Mouse (Mus musculus) left cerebral cortex, adult 8-10 months (tissue): ENCODE measurements at regions not wholly inside any gene's neighbourhood (a gene's known extent, or its start where the extent isn't known, plus 50 kb on each side); places are given as distances from the start of the nearest gene placed in this dataset.

ENCODE experiments used
- DNase-seq, 2 experiments: peaks; one replicate each; pipeline ENCODE4 v3.0.0; 2022; ENCODE audit warnings: low spot score in 2 of 2

GRCm38 (mm10) chr14:71359581-71359980 is 759.9 kb upstream of the Fam160b2 start:
- DNase-seq = no peak

GRCm38 (mm10) chr14:71338219-71338618 is 738.6 kb upstream of the Fam160b2 start:
- DNase-seq = peak in 1 of 2 experiments; percentile 89

DNA sequence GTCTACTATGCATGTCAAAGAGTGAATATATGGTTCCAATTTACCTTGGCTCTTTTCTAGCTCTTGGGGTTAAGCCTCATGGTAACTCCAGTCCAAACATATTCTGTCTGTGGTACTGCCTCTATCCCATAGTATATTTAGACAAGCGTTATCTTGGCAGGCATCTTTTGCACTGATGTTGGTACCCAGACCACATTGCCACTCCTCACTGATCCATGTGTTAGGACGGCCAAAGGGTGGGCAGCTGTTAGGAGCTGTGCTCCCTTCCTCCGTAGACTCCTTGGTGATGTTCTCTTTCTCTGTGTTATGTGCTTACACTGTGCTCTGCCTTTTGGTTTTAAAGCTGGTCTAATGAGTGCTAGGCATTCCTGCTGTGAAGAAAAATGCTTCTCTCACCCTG is 737.3 kb upstream of the Fam160b2 start:
- DNase-seq = no peak

- no peak for DNase-seq
Observed at GRCm38 (mm10) chr14:71334022-71334421, 734.4 kb upstream of the Fam160b2 start.

GRCm38 (mm10) chr14:71329862-71330630 is 730.4 kb upstream of the Fam160b2 start:
- peak in 1 of 2 experiments; percentile 33 for DNase-seq

GRCm38 (mm10) chr14:71327621-71328020 is 728.0 kb upstream of the Fam160b2 start:
- DNase-seq = no peak

DNA sequence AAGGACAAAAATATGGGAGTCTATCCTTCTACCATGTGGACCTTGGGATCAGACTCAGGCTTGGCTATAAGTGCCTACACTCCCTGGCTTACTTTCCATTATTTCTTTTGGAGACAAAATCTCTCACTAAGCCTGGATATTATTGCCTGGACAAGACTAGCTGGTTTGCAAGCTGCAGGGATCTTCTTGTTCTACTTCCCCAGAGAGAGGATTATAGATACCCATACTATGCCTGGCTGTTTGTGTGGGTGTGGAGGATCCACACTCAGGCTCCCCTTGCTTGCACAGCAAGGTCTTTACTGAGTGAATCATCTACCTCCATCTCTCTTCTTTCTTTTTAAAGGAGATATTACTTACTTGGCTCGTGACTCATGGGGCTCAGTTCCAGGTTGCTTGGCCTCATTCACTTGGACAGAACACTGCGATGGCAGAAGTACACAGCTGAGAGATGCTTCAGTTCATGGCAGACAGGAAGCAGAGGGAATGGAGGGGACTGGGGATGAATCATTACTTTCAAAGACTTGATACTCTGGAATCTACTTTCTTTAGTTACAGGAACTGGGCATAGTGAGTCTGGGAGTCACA is 727.0 kb upstream of the Fam160b2 start:
- peak in 1 of 2 experiments; percentile 22 for DNase-seq

- DNase-seq = no peak
Observed at GRCm38 (mm10) chr14:71315228-71315627, 715.6 kb upstream of the Fam160b2 start.

- DNase-seq = no peak
Observed at GRCm38 (mm10) chr14:71299755-71300154, 700.1 kb upstream of the Fam160b2 start.

DNA sequence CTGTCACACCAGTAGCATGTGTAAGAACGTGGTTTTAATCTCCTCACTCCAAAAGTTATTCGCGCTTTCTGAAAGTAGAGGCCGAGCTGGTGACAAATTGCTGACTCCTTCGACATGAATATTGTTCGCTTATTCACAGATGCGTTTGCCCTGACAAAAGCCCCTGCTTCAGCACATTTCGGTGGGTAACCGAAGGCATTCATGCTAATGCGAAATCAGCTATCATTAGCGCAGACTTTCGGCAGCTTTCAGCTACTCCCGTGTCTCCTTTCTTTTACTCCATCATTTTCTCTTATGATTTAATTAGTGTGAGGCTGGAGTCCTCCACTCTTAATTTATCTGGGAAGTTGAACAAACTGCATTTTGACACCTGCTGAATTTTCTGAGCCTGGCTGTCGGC is 681.9 kb upstream of the Fam160b2 start:
- no peak for DNase-seq

DNA sequence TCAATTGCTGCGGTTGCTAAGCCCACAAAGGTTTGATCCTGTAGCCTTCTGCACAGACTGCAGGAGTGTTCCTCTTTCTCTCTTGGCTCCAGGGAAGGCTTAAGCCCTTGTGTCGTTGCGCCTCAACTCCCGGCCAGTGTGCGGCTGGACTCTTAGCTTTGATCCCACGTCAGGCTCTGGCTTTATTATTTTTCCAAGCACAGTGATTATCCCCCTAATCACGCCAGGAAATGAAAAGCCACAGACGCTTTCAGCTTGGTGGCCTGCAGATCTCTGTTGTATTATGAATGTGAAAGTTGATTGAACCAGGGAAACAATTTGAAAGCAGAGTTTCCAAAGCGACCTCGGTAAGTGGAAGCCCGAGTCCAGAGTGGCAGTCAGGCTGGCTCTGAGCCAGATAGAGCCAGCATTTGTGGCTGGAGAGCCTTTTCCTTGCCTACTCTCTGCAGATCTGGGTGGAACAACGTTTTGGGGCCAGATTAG is 676.7 kb upstream of the Fam160b2 start:
- no peak for DNase-seq

GRCm38 (mm10) chr14:71272470-71272869 is 672.8 kb upstream of the Fam160b2 start:
- no peak for DNase-seq

DNA sequence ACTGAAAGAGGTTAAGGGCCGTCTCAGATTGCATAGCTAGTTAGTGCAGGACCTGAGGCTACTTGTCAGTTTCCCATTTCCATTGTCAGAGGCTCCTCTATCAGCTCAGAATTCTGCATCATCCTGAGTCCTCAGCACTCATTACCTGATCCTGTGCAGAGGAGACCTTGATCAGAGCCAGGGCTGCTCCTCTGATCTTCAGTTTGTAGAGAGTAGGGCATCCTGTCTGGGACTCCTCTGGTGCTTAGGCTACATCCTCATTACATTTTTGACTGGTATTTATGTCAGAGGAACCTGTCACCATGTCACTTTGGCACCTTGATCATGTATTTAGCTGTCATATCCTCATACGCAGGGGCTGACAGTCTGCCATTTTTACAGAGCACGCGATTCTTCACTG is 658.0 kb upstream of the Fam160b2 start:
- no peak for DNase-seq

DNA sequence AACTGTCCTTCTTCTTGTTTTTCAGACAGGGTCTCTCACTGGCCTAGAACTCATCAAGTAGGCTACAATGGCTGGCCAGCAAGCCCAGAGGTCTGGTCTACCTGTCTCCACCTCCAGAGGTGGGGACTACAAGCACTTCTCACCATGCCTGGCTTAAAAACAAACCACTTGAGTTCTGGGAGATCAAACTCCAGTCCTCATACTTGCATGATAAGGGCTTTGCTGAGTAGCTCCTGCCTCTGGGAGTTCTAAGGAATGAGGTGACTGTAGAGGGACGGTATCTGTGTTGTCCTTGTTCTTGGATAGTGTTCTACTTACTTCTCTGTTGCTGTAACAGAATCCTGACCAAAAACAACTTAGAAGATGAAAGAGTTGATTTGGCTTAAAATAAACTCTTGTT is 654.6 kb upstream of the Fam160b2 start:
- DNase-seq = no peak

- DNase-seq = no peak
Observed at GRCm38 (mm10) chr14:71252136-71252535, 652.5 kb upstream of the Fam160b2 start.

- no peak for DNase-seq
Observed at GRCm38 (mm10) chr14:71251116-71251515, 651.5 kb upstream of the Fam160b2 start.

GRCm38 (mm10) chr14:71249387-71249965 is 649.8 kb upstream of the Fam160b2 start:
- DNase-seq = no peak

DNA sequence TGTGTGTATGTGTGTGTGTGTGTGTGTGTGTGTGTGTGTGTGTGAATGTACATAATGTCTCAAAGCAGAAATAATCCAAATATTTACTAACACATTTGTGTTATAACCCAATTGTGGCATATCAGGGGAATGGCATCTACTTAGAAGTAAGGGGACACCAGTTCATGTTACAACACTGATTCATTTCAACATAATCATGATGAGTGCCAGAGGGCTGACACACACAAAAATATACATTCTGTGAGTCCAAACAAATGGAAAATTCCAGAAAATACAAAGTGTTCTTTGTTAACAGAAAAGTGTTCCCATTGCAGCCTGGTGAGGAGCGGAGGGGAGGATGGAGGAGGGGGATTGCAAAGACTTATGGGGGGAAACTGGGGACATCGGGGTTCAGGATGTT is 648.9 kb upstream of the Fam160b2 start:
- no peak for DNase-seq

DNA sequence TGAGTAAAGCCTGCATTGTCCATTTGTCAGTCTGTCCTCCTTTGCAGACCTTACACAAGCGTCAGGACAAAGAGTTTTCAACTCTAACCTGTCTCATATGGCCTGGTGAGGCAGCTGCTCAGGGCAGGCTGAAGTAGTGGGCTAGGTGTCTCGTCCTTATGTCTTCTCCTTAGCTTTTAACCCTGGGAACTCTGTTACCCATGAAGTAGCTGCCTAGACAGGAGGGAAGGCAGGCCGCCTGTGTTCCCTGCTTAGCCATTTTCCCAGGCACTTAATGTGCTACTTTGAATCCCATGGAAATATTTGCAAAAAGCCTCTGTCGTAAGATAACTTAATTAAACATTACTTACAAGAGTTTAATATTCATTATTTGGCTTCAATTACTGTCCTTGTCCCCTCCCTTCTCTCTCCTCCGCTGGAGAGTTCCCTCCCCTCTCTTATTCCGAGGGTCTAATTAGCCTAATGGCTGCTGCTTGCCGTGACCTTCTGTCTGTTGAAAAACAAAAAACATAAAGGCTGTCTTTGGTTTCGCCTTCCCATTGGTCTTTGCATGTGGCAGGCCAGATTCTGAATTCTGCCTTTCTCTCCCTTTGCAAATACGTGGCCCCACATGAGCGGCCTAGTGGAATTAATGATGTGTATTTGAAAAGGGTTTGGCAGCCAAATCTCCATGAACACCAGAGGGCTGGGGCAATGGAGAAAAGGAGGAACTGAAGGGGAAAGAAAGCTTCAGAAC is 642.2 kb upstream of the Fam160b2 start:
- peak in 1 of 2 experiments; percentile 26 for DNase-seq

- no peak for DNase-seq
Observed at GRCm38 (mm10) chr14:71236192-71236591, 636.6 kb upstream of the Fam160b2 start.

- DNase-seq = no peak
Observed at GRCm38 (mm10) chr14:71234900-71235299, 635.3 kb upstream of the Fam160b2 start.

DNA sequence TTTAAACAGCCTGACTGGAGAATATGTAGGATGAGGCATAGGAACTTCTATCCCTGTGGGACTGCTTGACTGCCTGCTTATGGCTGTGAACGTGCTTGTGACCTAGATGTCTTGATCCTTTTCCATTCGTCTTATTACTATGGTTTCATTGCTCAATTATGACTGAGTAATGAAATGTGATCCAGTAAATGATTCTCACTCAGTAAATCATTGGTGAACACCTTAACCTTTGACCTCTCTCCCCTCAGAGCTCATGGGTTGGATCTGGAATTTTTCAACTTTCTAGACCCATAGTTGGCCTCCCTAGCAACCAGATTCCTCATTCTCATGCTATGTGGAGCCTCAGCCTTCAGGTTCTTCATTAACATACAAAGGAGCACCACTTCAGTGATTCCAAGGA is 634.6 kb upstream of the Fam160b2 start:
- no peak for DNase-seq
